Mouse (Mus musculus) spleen, adult 2 months (tissue): ENCODE results near the gene Krt87. TPM values are rescaled to one million over a fixed set of nuclear protein-coding genes. Genes with fewer than 3 reads are reported as not detected.

Experiments
- DNase-seq, 2 experiments: peaks; one replicate each; pipeline versions ENCODE4 v3.0.0 to v3.0.0-alpha.2; 2012 to 2021; ENCODE audit warnings: low spot score in 2 of 2, low read depth in 1 of 2
- H3K27ac ChIP-seq: fragments of 200-500 bp; 2 replicates; pipeline ENCODE4 v1.5.1; 2012; ENCODE audit warnings: low read length, inconsistent platforms; ENCODE audit not compliant: insufficient read depth
- H3K27me3 ChIP-seq: fragments of 200-500 bp; 2 replicates; pipeline ENCODE4 v1.6.1; 2012; ENCODE audit warnings: mild to moderate bottlenecking, moderate library complexity, low read length, inconsistent platforms; ENCODE audit not compliant: control insufficient read depth, insufficient read depth
- H3K36me3 ChIP-seq: fragments of 200-500 bp; 2 replicates; pipeline ENCODE4 v1.6.1; 2012; ENCODE audit warnings: mild to moderate bottlenecking, low read length, inconsistent platforms; ENCODE audit not compliant: control insufficient read depth, insufficient read depth
- H3K4me1 ChIP-seq: fragments of 200-500 bp; 2 replicates; pipeline ENCODE4 v1.6.1; 2011; ENCODE audit warnings: inconsistent platforms; ENCODE audit not compliant: control insufficient read depth, insufficient read depth, insufficient read length
- H3K4me3 ChIP-seq: fragments of 200-500 bp; 2 replicates; pipeline ENCODE4 v1.5.1; 2011; ENCODE audit warnings: mild to moderate bottlenecking, inconsistent platforms; ENCODE audit not compliant: insufficient read depth, insufficient read length; ENCODE audit errors: extremely low read depth
- CTCF ChIP-seq: fragments of 200-500 bp; IDR thresholded peaks from 2 replicates; pipeline ENCODE4 v1.5.1; 2011; ENCODE audit warnings: mild to moderate bottlenecking, inconsistent platforms; ENCODE audit not compliant: insufficient read depth, insufficient read length, insufficient replicate concordance; ENCODE audit errors: extremely low read depth
- POLR2A ChIP-seq: fragments of 200-500 bp; IDR thresholded peaks from 2 replicates; pipeline ENCODE4 v1.6.1; 2011; ENCODE audit warnings: low read depth, low read length, inconsistent platforms
- WGBS: fragments of 180-500 bp; shearing (Covaris S2); methylation state at CpG from one replicate; pipeline ENCODE4 v1.1.7; 2018; 5-methylcytosine and 5-hydroxymethylcytosine counted together
- polyA plus RNA-seq: library from polyadenylated mRNA; depleted of rRNA; stranded (reverse); fragments of >200 nt; gene quantifications from 2 replicates; pipeline ENCODE4 v1.2.3, GENCODE M21; 2012

The Krt87 gene
- polyA plus RNA-seq, 1 experiment = not detected

- 88% methylated on average over 8 of the region's 8 CpGs for WGBS
Observed at GRCm38 (mm10) chr15:101454774-101455173, 16.2 kb upstream of the Krt87 start.

GRCm38 (mm10) chr15:101453093-101453736 is 14.6 kb upstream of the Krt87 start:
- Histone ChIP-seq H3K4me3 (no peak overlapping the region), H3K36me3 (no peaks in the 10 kb centered on the region), H3K27ac (no peak overlapping the region), H3K27me3 (no peaks in the 10 kb centered on the region), H3K4me1 (no peaks in the 10 kb centered on the region)
- 12% methylated on average over 13 of the region's 13 CpGs for WGBS
- TF ChIP-seq CTCF = peak; percentile 44; the same call in 1 of the 2 replicates
- no peak for TF ChIP-seq POLR2A
- DNase-seq = peak in 1 of 2 experiments; percentile 41

More at GRCm38 (mm10) chr15:101454774-101455173, 16.2 kb upstream of the Krt87 start:
- H3K36me3 ChIP-seq = no peaks in the 10 kb centered on the region
- no peak for DNase-seq
- H3K4me1 ChIP-seq = no peaks in the 10 kb centered on the region
- no peak overlapping the region for H3K27ac ChIP-seq
- TF ChIP-seq CTCF = no peak
- no peak for TF ChIP-seq POLR2A
- no peak overlapping the region for H3K4me3 ChIP-seq
- no peaks in the 10 kb centered on the region for H3K27me3 ChIP-seq

GRCm38 (mm10) chr15:101447444-101447843 is 8.8 kb upstream of the Krt87 start, which contains the start of gene Krt88:
TSS of gene Krt88 (plus strand) at chr15:101447744.
- 67% methylated on average over 2 of the region's 2 CpGs for WGBS
- no peak for TF ChIP-seq POLR2A
- TF ChIP-seq CTCF = no peak
- Histone ChIP-seq H3K4me3 (no peak within 1 kb of the TSS), H3K27ac (no peak within 1 kb of the TSS), H3K27me3 (no peaks in the 10 kb centered on the region), H3K4me1 (no peaks in the 10 kb centered on the region), H3K36me3 (no peaks in the 10 kb centered on the region)
- no peak for DNase-seq

DNA sequence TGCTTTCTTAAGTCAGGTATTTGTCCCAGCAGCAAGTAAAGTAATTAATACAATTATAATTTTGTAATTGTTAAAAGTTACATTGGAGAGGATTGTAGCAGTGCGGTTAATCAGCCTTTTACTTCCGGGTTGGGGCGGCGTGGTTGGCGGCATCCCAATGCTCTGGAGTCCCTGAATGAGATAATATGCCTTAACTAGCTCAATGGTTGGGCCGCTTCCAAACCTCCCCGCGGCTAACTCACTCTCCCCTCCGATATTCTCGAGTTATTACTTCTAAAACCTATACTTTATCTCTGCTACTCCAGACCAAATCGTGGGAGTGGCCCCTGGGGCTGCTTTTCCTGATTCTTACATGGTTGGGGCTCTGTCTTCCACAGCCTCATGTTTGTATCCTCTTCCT is 8.0 kb upstream of the Krt87 start:
- no peaks in the 10 kb centered on the region for H3K27me3 ChIP-seq
- no peak overlapping the region for H3K4me3 ChIP-seq
- no peak for DNase-seq
- H3K27ac ChIP-seq = no peak overlapping the region
- H3K4me1 ChIP-seq = no peaks in the 10 kb centered on the region
- no peaks in the 10 kb centered on the region for H3K36me3 ChIP-seq
- no peak for TF ChIP-seq CTCF
- TF ChIP-seq POLR2A = no peak
- 72% methylated on average over 11 of the region's 11 CpGs for WGBS

DNA sequence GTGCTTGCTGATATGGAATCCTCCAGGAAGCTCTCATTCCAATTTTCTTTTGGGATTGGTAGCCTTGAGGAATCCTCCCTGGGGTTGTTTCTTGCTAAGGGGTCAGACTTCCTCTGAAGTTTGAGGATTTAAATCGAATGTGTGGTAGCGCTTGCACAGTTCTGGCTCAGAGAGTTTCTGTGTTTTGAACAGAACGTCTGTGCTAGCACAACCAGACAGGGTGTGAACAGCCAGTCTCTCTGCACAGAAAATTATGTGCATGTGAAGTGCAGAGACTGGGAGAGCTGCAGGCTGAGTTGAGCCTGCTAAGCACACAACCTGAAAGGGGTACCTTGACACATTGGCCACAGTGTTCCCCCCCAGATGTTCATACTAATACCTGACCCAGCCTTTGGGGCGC is 2.2 kb upstream of the Krt87 start:
- no peak for DNase-seq
- Histone ChIP-seq H3K4me1 (no peaks in the 10 kb centered on the region), H3K4me3 (no peak overlapping the region), H3K27ac (no peak overlapping the region), H3K27me3 (no peaks in the 10 kb centered on the region; the same call in 1 of the 2 replicates), H3K36me3 (no peaks in the 10 kb centered on the region)
- no peak for TF ChIP-seq CTCF
- TF ChIP-seq POLR2A = no peak
- WGBS = 81% methylated on average over 4 of the region's 4 CpGs

GRCm38 (mm10) chr15:101436611-101437010 is 2.0 kb downstream of the Krt87 start:
- Histone ChIP-seq H3K4me1 (no peaks in the 10 kb centered on the region), H3K4me3 (no peak overlapping the region), H3K27ac (no peak overlapping the region), H3K27me3 (no peaks in the 10 kb centered on the region; the same call in 1 of the 2 replicates), H3K36me3 (no peaks in the 10 kb centered on the region)
- 48% methylated on average over 7 of the region's 7 CpGs for WGBS
- TF ChIP-seq CTCF (no peak), POLR2A (no peak)
- no peak for DNase-seq

DNA sequence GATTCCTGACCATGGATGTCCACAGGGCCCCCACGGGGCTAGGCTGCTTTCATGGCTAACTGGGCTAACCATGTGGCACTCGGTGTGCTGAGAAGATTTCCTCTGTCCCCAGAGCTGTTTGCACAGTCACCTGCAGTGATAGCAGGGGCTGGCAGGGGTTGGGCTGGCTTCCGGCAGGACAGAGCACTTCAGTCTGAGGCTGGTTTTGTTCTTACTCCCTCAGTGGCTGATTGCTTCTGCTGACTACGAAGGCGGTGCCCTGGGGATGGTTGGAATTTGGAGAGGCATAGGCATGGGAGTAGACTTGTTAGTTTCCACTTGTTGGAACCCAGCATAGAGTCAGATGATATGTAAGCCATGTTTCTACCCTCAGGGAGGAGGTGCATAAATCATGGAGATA is 13.7 kb downstream of the Krt87 start:
- TF ChIP-seq CTCF = no peak
- TF ChIP-seq POLR2A = no peak
- whole genome bisulfite sequencing = 28% methylated on average over 5 of the region's 5 CpGs

More for the DNA sequence above, 13.7 kb downstream of the Krt87 start:
- H3K27ac ChIP-seq = no peak overlapping the region
- H3K4me1 ChIP-seq = no peaks in the 10 kb centered on the region
- H3K36me3 ChIP-seq = no peaks in the 10 kb centered on the region
- DNase-seq = no peak
- no peak overlapping the region for H3K4me3 ChIP-seq
- H3K27me3 ChIP-seq = no peaks in the 10 kb centered on the region
